Mouse (Mus musculus): ENCODE measurements at regions not wholly inside any gene's neighbourhood (a gene's known extent, or its start where the extent isn't known, plus 50 kb on each side); places are given as distances from the start of the nearest gene placed in this dataset.

DNA sequence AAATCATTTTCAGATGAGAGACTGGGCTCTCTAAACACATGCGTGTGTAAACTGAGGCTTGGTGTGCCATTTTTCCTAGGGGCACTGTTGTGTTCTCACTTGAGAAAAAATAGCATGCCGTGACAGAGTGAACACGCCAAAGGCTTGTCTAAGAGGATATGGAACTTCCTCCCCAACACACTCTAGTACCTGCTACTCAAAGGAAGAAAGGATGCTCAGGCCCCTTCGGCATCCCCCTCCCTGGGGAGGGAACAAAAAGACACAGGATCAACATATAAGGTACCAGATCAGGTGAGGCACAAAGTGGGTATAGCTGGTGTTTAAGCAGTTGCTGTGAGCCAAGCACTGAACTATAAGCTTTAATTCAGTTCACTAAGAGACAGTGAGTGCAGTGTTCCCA is 74.0 kb upstream of the Sesn3 start:
- ATAC-seq (ENCODE audit: low FRiP score, low read depth): no peak
- 93% methylated on average over 4 of the region's 4 CpGs for WGBS

DNA sequence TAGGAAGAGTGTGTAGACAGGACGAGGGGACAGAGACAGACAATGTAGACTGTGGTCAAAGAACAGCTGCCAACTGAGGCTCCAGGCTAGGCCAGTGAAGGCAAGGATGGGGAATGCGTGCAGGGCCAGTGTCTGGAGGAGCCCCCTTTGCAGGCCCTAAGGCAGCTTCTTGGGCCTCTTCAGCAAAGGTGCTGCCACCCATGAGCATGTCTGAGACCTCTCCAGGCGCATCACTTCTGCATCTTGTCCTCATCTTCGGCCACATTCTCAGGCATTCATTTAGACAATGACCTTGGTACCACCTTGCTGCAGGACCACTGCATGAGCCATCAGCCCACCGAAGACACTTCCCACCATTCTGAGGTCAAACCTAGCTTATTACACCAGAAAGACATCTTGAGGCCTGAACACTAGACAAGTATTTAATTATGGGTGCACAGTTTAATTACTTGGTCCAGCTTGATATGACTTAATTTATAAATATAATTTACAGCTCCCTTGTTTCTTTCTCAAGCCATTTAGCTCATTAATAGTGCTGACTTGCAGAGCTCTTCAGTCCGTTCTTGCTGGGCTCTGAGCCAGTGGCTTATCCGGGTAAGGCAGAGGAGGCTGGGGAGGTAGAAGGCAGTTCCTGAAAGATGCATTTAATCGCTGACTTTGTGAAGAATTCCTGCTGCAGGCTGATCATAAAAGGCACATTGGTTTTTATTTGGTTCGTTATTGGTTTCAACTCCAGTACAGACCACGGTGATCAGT is 72.1 kb upstream of the Sesn3 start:
- Histone ChIP-seq H3K9ac (no peak overlapping the region), H3K4me2 (replicated peaks) (no peak overlapping the region), H3K27ac (no peak overlapping the region), H3K36me3 (no peaks in the 10 kb centered on the region), H3K27me3 (replicated peaks) (no peaks in the 10 kb centered on the region), H3K9me3 (no peaks in the 10 kb centered on the region), H3K4me1 (no peaks in the 10 kb centered on the region), H3K4me3 (no peak overlapping the region)
- 86% methylated on average over 10 of the region's 10 CpGs for WGBS
- no peak for ATAC-seq (ENCODE audit: low FRiP score, low read depth)

More for the DNA sequence above, 74.0 kb upstream of the Sesn3 start:
- Histone ChIP-seq H3K9ac (no peak overlapping the region), H3K27ac (no peak overlapping the region), H3K4me2 (replicated peaks) (no peak overlapping the region), H3K27me3 (replicated peaks) (no peaks in the 10 kb centered on the region), H3K9me3 (no peaks in the 10 kb centered on the region), H3K4me1 (no peaks in the 10 kb centered on the region), H3K36me3 (no peaks in the 10 kb centered on the region), H3K4me3 (no peak overlapping the region)

DNA sequence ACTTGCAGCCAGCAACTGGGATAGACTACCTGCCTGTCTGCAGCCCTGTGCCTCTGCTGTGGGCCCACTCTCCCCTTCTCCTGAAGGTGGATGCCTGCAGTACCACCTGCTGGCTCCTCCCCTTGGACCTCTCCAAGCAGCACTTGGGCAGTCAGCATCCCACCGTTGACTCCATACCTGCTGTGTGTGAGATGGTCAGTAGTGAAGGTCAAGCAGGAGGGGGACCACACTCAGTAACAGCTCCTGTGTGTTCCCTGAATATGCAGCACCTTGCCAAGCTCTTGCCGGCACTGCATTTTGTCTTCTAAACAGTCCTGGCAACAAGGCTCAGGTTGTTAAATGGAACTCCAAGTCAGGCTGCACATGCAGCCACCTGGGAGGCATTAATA is 71.6 kb upstream of the Sesn3 start:
- WGBS: 81% methylated on average over 2 of the region's 2 CpGs
- no peak overlapping the region for H3K9ac ChIP-seq
- no peak for ATAC-seq (ENCODE audit: low FRiP score, low read depth)

DNA sequence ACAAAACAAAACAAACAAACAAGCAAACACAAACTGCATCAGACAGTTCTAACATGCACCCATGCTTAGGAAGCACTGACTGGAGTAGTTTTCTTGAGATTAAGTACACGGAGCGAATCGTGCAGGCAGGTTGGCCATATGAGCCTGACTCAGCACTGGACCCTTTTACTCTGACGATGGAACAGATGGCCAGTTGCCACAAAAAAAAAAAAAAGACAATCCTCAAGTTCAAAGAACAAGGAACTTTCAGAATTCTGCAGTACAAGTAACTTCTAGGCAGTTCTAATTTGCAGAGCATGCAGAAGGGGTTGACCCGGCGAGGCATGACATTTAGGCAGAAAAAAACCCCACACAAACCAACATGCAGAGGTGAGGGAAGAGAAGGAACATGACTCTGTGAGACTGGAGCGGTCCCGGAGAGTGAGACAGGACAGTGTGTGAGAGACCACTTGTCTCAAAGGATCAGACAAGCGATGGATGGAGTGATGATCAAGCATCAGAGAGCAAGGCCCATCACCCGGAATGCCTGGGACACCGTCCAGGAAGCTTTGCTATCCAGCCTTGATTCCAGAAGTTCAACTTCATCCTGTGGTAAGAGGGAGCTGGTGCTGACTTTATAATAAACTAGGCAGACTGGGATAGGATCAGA is 71.0 kb upstream of the Sesn3 start:
- no peaks in the 10 kb centered on the region for H3K27me3 ChIP-seq (replicated peaks)
- H3K4me2 ChIP-seq (replicated peaks): no peak overlapping the region
- no peak for ATAC-seq (ENCODE audit: low FRiP score, low read depth)
- H3K9me3 ChIP-seq: no peaks in the 10 kb centered on the region
- WGBS: 87% methylated on average over 11 of the region's 11 CpGs
- no peak overlapping the region for H3K4me3 ChIP-seq
- no peaks in the 10 kb centered on the region for H3K36me3 ChIP-seq
- no peaks in the 10 kb centered on the region for H3K4me1 ChIP-seq
- H3K9ac ChIP-seq: no peak overlapping the region
- H3K27ac ChIP-seq: no peak overlapping the region

More for the DNA sequence above, 71.6 kb upstream of the Sesn3 start:
- Histone ChIP-seq H3K27me3 (replicated peaks) (no peaks in the 10 kb centered on the region), H3K4me2 (replicated peaks) (no peak overlapping the region), H3K27ac (no peak overlapping the region), H3K4me1 (no peaks in the 10 kb centered on the region), H3K36me3 (no peaks in the 10 kb centered on the region), H3K4me3 (no peak overlapping the region), H3K9me3 (no peaks in the 10 kb centered on the region)

DNA sequence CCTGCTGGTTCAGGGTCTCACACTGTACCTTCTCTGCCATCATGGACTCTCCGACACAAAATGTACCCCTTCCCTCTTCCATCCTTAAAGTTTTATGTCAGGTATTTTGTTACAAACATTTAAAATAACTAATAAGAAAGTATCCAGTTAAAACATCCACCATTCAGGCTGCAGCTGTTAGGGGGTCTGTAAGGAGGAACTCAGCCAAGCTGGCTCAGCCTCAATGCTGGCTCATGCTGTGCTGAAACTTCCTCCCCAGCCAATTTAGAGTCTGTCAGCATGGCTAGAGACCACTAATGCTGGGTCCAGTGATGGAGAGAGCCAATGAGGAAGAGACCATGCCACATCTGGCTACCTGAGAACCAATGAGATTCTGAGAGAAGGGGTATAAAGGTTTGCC is 70.0 kb upstream of the Sesn3 start:
- Histone ChIP-seq H3K9me3 (no peaks in the 10 kb centered on the region), H3K4me2 (replicated peaks) (no peak overlapping the region), H3K4me3 (no peak overlapping the region), H3K4me1 (no peaks in the 10 kb centered on the region), H3K27ac (no peak overlapping the region), H3K9ac (no peak overlapping the region), H3K27me3 (replicated peaks) (no peaks in the 10 kb centered on the region), H3K36me3 (no peaks in the 10 kb centered on the region)
- 96% methylated on average over 1 of the region's 1 CpGs for WGBS
- ATAC-seq (ENCODE audit: low FRiP score, low read depth): no peak

DNA sequence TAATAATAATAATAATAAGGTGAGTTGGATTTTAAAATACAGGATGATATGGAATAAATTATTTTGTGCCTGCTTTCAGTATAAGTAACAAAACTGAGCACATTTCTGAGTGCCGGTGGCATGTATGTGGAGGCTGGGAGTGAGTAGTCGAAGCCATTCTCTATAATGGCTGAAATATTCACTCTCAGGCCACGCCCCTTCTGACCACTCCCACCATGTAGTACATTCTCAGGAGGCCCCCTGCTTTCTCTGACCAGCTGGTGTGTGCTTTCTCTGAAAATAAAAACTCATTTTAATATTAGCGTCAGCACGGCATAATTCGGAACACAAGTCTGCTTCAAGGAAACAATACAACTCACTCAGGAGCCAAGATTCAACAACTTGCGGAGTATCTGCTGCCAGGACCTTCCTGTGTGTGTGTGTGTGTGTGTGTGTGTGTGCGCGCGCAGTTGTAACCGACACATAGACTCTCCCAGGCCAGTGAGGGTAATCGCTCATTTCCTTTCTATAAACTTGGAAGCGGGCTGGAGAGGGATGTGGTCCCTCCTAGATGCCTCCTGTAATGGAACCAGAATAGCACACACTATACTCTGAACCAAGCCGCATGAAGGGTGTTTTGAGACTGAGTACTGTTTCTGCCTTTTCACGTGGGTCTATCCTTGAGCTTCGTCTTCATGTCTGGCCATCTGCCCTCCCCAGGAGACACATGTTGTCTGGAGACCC is 67.9 kb upstream of the Sesn3 start:
- H3K9ac ChIP-seq: no peak overlapping the region
- no peak overlapping the region for H3K4me2 ChIP-seq (replicated peaks)
- no peak for ATAC-seq (ENCODE audit: low FRiP score, low read depth)
- no peaks in the 10 kb centered on the region for H3K4me1 ChIP-seq
- no peaks in the 10 kb centered on the region for H3K27me3 ChIP-seq (replicated peaks)
- no peak overlapping the region for H3K27ac ChIP-seq
- no peaks in the 10 kb centered on the region for H3K36me3 ChIP-seq
- H3K4me3 ChIP-seq: no peak overlapping the region
- WGBS: 90% methylated on average over 16 of the region's 16 CpGs
- H3K9me3 ChIP-seq: no peaks in the 10 kb centered on the region

DNA sequence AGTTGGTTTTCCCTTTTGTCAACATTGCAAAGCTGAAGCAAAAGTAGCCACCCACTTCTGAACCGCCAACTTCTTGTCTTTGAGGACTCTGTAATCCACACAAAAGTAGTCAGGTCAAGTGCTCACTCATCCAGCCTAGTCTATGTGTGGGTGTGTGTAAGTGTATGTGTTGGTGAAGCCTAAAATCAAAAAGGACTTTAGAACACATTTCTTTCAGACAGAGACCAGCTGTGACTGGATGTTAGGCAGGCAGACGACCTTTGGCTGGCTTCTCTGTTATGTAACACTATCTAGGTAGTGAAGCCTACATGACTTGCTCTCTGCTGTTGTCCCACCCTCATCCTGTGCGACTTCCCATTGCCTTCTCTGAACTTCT is 67.3 kb upstream of the Sesn3 start:
- Histone ChIP-seq H3K27me3 (replicated peaks) (no peaks in the 10 kb centered on the region), H3K9me3 (no peaks in the 10 kb centered on the region), H3K4me2 (replicated peaks) (no peak overlapping the region), H3K27ac (no peak overlapping the region), H3K9ac (no peak overlapping the region), H3K4me3 (no peak overlapping the region), H3K36me3 (no peaks in the 10 kb centered on the region), H3K4me1 (no peaks in the 10 kb centered on the region)
- WGBS: 80% methylated on average over 3 of the region's 3 CpGs
- ATAC-seq (ENCODE audit: low FRiP score, low read depth): no peak

DNA sequence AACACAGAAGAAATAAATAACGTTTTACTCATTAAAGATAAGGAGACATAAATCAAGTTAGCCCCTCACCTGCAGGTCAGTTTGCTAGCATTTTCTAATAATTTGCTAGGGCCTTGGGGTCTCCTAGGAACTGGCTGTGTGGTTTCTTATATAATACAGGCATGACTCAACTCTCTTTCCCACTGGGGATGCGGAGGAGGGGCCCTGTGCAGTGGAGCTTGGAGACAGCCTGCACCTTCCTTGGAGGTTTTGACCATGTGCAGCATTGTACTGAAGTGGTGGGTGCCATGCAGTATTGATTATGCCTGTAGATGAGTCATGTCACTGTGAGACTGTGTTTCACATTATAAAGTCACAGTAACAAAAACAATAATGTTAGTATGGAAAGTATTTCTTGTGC is 61.6 kb upstream of the Sesn3 start:
- H3K9me3 ChIP-seq: no peaks in the 10 kb centered on the region
- no peak overlapping the region for H3K4me3 ChIP-seq
- H3K36me3 ChIP-seq: no peaks in the 10 kb centered on the region
- H3K4me1 ChIP-seq: no peaks in the 10 kb centered on the region
- H3K9ac ChIP-seq: no peak overlapping the region
- H3K27me3 ChIP-seq (replicated peaks): no peaks in the 10 kb centered on the region
- WGBS: 89% methylated on average over 2 of the region's 2 CpGs
- no peak overlapping the region for H3K4me2 ChIP-seq (replicated peaks)
- H3K27ac ChIP-seq: no peak overlapping the region
- no peak for ATAC-seq (ENCODE audit: low FRiP score, low read depth)

DNA sequence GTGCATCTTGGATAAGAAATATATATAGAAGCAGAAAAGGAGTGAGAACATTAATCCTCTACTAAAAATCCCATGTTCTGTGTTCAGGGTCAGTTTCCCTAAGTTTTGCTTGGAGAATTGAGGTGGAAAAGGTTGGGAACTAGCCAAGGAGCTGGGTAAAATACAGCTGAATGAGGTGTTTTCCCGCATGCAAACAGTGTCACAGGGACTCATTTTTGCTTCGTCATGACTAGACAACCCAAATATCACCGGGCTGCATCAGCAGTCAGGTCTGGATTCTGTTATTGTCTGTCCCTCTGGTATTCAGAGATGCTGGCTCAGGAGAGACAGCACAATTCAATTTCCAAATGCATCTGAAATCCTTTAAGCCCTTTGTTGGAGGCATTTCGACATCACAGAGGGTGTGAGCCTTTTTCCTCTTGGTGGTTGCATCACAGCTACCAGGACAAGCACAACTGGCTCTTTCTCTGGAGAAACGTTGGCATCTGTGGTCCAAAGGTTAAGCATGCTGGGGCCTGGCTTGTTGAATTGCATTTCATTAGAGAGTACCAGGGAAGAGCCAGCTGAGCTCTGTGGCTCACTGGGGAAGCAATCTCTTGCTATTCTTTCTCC is 59.6 kb upstream of the Sesn3 start:
- Histone ChIP-seq H3K4me3 (no peak overlapping the region), H3K9me3 (no peaks in the 10 kb centered on the region), H3K9ac (no peak overlapping the region), H3K4me1 (no peaks in the 10 kb centered on the region), H3K27ac (no peak overlapping the region), H3K27me3 (replicated peaks) (no peaks in the 10 kb centered on the region), H3K36me3 (no peaks in the 10 kb centered on the region), H3K4me2 (replicated peaks) (no peak overlapping the region)
- 64% methylated on average over 5 of the region's 5 CpGs for WGBS
- ATAC-seq (ENCODE audit: low FRiP score, low read depth): no peak

DNA sequence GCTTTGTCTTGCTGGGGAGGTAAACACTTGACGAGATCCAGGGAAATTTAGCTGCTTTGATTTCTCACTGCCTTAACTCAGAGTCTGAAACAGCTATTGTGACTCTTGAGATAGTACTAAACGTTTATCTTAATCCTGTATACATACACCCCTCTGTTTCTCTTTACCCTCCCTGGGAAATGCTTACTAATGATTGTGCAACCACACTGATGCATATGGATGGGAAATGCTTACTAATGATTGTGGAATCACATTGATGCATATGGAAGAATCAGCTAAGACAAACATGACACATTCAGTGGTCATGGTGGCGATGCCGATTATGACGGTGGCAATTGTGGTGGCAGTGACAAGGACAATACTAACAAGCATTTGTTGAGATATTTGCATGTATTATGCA is 58.9 kb upstream of the Sesn3 start:
- H3K9ac ChIP-seq: no peak overlapping the region
- H3K27me3 ChIP-seq (replicated peaks): no peaks in the 10 kb centered on the region
- H3K4me3 ChIP-seq: no peak overlapping the region
- H3K4me1 ChIP-seq: no peaks in the 10 kb centered on the region
- ATAC-seq (ENCODE audit: low FRiP score, low read depth): no peak
- no peak overlapping the region for H3K4me2 ChIP-seq (replicated peaks)
- no peaks in the 10 kb centered on the region for H3K36me3 ChIP-seq
- H3K9me3 ChIP-seq: no peaks in the 10 kb centered on the region
- H3K27ac ChIP-seq: no peak overlapping the region
- 81% methylated on average over 5 of the region's 5 CpGs for WGBS

DNA sequence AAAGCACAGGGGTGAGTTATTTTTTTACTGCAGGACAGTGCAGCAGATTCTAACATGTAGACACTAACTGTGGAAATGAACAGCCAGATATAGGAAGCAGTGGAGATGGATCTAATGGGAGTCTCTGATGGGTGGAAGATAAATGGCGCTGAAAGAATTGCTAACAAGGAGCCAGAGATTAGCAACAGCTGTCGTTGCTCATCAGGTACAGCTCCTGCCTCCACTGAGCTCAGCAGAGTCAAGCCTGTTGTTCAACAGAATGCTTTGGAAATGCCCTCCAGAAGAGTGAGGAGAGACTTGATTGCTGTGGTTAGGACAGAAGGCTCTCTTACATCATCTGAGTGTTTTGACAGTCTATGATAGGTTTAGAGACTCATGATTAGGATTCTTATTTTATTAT is 51.9 kb upstream of the Sesn3 start:
- Histone ChIP-seq H3K4me2 (replicated peaks) (no peak overlapping the region), H3K4me1 (no peaks in the 10 kb centered on the region), H3K9ac (no peak overlapping the region), H3K4me3 (no peak overlapping the region), H3K27ac (no peak overlapping the region), H3K27me3 (replicated peaks) (no peaks in the 10 kb centered on the region), H3K9me3 (no peaks in the 10 kb centered on the region), H3K36me3 (no peaks in the 10 kb centered on the region)
- 65% methylated on average over 2 of the region's 2 CpGs for WGBS
- ATAC-seq (ENCODE audit: low FRiP score, low read depth): no peak

All from neural tube, embryonic 12.5 days (tissue).